Mouse (Mus musculus): ENCODE measurements around the gene Mvk.

DNA sequence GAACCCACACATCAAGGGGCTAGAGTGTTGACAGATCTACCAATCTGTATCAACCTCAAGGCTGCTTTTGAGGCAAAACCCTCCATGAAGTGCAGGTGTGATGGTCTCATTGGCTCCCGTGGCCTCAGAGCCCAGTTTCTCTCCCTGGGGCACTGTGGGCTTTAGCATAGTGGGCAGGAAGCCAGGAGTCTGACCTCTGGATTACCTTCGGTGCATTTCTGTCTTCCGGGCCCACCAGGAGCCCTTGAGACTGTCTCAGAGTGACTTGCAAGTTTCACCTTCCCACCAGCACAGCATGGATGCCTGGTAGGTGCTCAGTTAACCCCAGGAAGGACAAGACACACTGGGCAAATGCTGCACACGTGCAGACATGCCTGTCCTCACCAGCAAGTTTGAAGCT, 63.9 kb downstream of the Mvk start:
- TF ChIP-seq CTCF (IDR thresholded peaks at IDR 0.05; ENCODE audit: low read depth) (no peak), EP300 (IDR thresholded peaks at IDR 0.05; ENCODE audit: low read depth) (no peak)
